Mouse (Mus musculus): ENCODE results near the gene Cep295nl. TPM values are rescaled to one million over a fixed set of nuclear protein-coding genes. Genes with fewer than 3 reads are reported as not detected.

The Cep295nl gene
- polyA plus RNA-seq, 1 experiment from 2014 or later: 0.48 TPM

GRCm38 (mm10) chr11:118369251-118369650 lies 27.0 kb upstream of the Cep295nl start:
- no peaks in the 10 kb centered on the region for H3K27me3 ChIP-seq
- no peak overlapping the region for H3K4me3 ChIP-seq
- no peak overlapping the region for H3K9ac ChIP-seq
- no peak overlapping the region for H3K27ac ChIP-seq
- no peak for ATAC-seq (ENCODE audit: low FRiP score)
- no peaks in the 10 kb centered on the region for H3K36me3 ChIP-seq
- H3K4me2 ChIP-seq (replicated peaks): no peak overlapping the region
- H3K4me1 ChIP-seq: no peaks in the 10 kb centered on the region; the same call in none of the 2 replicates
- no peaks in the 10 kb centered on the region for H3K9me3 ChIP-seq (replicated peaks)
- WGBS: 86% methylated on average over 5 of the region's 5 CpGs

- H3K4me1 ChIP-seq: peaks cover 4% of the 10 kb centered on the region
- no peak overlapping the region for H3K4me3 ChIP-seq
- no peak overlapping the region for H3K4me2 ChIP-seq (replicated peaks)
- H3K27me3 ChIP-seq: no peaks in the 10 kb centered on the region
- ATAC-seq (ENCODE audit: low FRiP score): no peak
- no peaks in the 10 kb centered on the region for H3K36me3 ChIP-seq
- no peak overlapping the region for H3K9ac ChIP-seq
- H3K27ac ChIP-seq: no peak overlapping the region
- WGBS: 59% methylated on average over 3 of the region's 3 CpGs
- no peaks in the 10 kb centered on the region for H3K9me3 ChIP-seq (replicated peaks)
Observed at GRCm38 (mm10) chr11:118368330-118368729, 26.0 kb upstream of the Cep295nl start.

GRCm38 (mm10) chr11:118366559-118366958 lies 24.3 kb upstream of the Cep295nl start:
- Histone ChIP-seq H3K4me2 (replicated peaks) (no peak overlapping the region), H3K27ac (no peak overlapping the region), H3K9me3 (replicated peaks) (no peaks in the 10 kb centered on the region), H3K4me1 (peaks cover 15% of the 10 kb centered on the region), H3K4me3 (no peak overlapping the region), H3K27me3 (no peaks in the 10 kb centered on the region), H3K9ac (no peak overlapping the region), H3K36me3 (no peaks in the 10 kb centered on the region)
- 79% methylated on average over 8 of the region's 8 CpGs for WGBS
- no peak for ATAC-seq (ENCODE audit: low FRiP score)

- Histone ChIP-seq H3K4me3 (no peak overlapping the region), H3K27me3 (no peaks in the 10 kb centered on the region), H3K4me2 (replicated peaks) (no peak overlapping the region), H3K4me1 (peaks cover 15% of the 10 kb centered on the region), H3K9me3 (replicated peaks) (no peaks in the 10 kb centered on the region), H3K27ac (no peak overlapping the region), H3K36me3 (no peaks in the 10 kb centered on the region), H3K9ac (no peak overlapping the region)
- ATAC-seq (ENCODE audit: low FRiP score): no peak
- 68% methylated on average over 3 of the region's 3 CpGs for WGBS
Observed at GRCm38 (mm10) chr11:118366108-118366507, 23.8 kb upstream of the Cep295nl start.

- WGBS: 58% methylated on average over 7 of the region's 7 CpGs
- no peaks in the 10 kb centered on the region for H3K36me3 ChIP-seq
- H3K4me1 ChIP-seq: peaks cover 15% of the 10 kb centered on the region
- H3K9ac ChIP-seq: no peak overlapping the region
- H3K4me2 ChIP-seq (replicated peaks): no peak overlapping the region
- H3K4me3 ChIP-seq: no peak overlapping the region
- H3K27me3 ChIP-seq: no peaks in the 10 kb centered on the region
- 0 out of 2 replicates have a peak overlapping the region, but pooled peaks have one; percentile 40 for H3K27ac ChIP-seq
- no peaks in the 10 kb centered on the region for H3K9me3 ChIP-seq (replicated peaks)
- no peak for ATAC-seq (ENCODE audit: low FRiP score)
Observed at GRCm38 (mm10) chr11:118365171-118365570, 22.9 kb upstream of the Cep295nl start.

- 69% methylated on average over 4 of the region's 4 CpGs for WGBS
Observed at GRCm38 (mm10) chr11:118364021-118364420, 21.7 kb upstream of the Cep295nl start.

GRCm38 (mm10) chr11:118362971-118363518 lies 20.7 kb upstream of the Cep295nl start:
- H3K9ac ChIP-seq: peak overlapping the region; percentile 10; the same call in 1 of the 2 replicates
- 12% methylated on average over 8 of the region's 8 CpGs for WGBS
- H3K4me2 ChIP-seq (replicated peaks): peak overlapping the region; percentile 19; the same call in 1 of the 2 replicates

More at GRCm38 (mm10) chr11:118364021-118364420, 21.7 kb upstream of the Cep295nl start:
- Histone ChIP-seq H3K27ac (peak overlapping the region; percentile 56; the same call in 1 of the 2 replicates), H3K4me3 (no peak overlapping the region), H3K9ac (no peak overlapping the region), H3K4me1 (peaks cover 15% of the 10 kb centered on the region), H3K9me3 (replicated peaks) (no peaks in the 10 kb centered on the region), H3K4me2 (replicated peaks) (no peak overlapping the region), H3K27me3 (no peaks in the 10 kb centered on the region), H3K36me3 (no peaks in the 10 kb centered on the region)
- ATAC-seq (ENCODE audit: low FRiP score): no peak

GRCm38 (mm10) chr11:118362501-118362900 lies 20.2 kb upstream of the Cep295nl start:
- Histone ChIP-seq H3K27me3 (no peaks in the 10 kb centered on the region), H3K9ac (no peak overlapping the region), H3K27ac (peak overlapping the region; percentile 56; the same call in 1 of the 2 replicates), H3K9me3 (replicated peaks) (no peaks in the 10 kb centered on the region), H3K36me3 (no peaks in the 10 kb centered on the region), H3K4me1 (peaks cover 15% of the 10 kb centered on the region), H3K4me2 (replicated peaks) (no peak overlapping the region), H3K4me3 (no peak overlapping the region)
- WGBS: 82% methylated on average over 1 of the region's 1 CpGs
- no peak for ATAC-seq (ENCODE audit: low FRiP score)

More at GRCm38 (mm10) chr11:118362971-118363518, 20.7 kb upstream of the Cep295nl start:
- Histone ChIP-seq H3K36me3 (no peaks in the 10 kb centered on the region), H3K27ac (peak overlapping the region; percentile 56), H3K4me1 (peaks cover 15% of the 10 kb centered on the region), H3K27me3 (no peaks in the 10 kb centered on the region), H3K9me3 (replicated peaks) (no peaks in the 10 kb centered on the region), H3K4me3 (no peak overlapping the region)
- no peak for ATAC-seq (ENCODE audit: low FRiP score)

GRCm38 (mm10) chr11:118360907-118361341 lies 18.6 kb upstream of the Cep295nl start:
- no peaks in the 10 kb centered on the region for H3K27me3 ChIP-seq
- no peak for ATAC-seq (ENCODE audit: low FRiP score)
- 75% methylated on average over 10 of the region's 10 CpGs for WGBS
- no peak overlapping the region for H3K27ac ChIP-seq
- H3K36me3 ChIP-seq: no peaks in the 10 kb centered on the region
- H3K4me1 ChIP-seq: peaks cover 15% of the 10 kb centered on the region
- no peak overlapping the region for H3K4me2 ChIP-seq (replicated peaks)
- no peak overlapping the region for H3K9ac ChIP-seq
- H3K9me3 ChIP-seq (replicated peaks): no peaks in the 10 kb centered on the region
- no peak overlapping the region for H3K4me3 ChIP-seq

- Histone ChIP-seq H3K4me1 (peaks cover 19% of the 10 kb centered on the region), H3K27me3 (no peaks in the 10 kb centered on the region), H3K27ac (no peak overlapping the region), H3K4me2 (replicated peaks) (no peak overlapping the region), H3K36me3 (no peaks in the 10 kb centered on the region), H3K4me3 (no peak overlapping the region), H3K9me3 (replicated peaks) (no peaks in the 10 kb centered on the region), H3K9ac (no peak overlapping the region)
- no peak for ATAC-seq (ENCODE audit: low FRiP score)
- 81% methylated on average over 7 of the region's 7 CpGs for WGBS
Observed at GRCm38 (mm10) chr11:118360491-118360890, 18.2 kb upstream of the Cep295nl start.

- Histone ChIP-seq H3K36me3 (no peaks in the 10 kb centered on the region), H3K4me2 (replicated peaks) (peak within 1 kb of the TSS; percentile 84), H3K9me3 (replicated peaks) (no peaks in the 10 kb centered on the region), H3K27ac (peak within 1 kb of the TSS; percentile 89), H3K4me3 (peak within 1 kb of the TSS; percentile 72), H3K4me1 (peaks cover 20% of the 10 kb centered on the region), H3K9ac (peak within 1 kb of the TSS; percentile 93), H3K27me3 (no peaks in the 10 kb centered on the region)
- 34% methylated on average over 6 of the region's 6 CpGs for WGBS
- ATAC-seq (ENCODE audit: low FRiP score): peak; percentile 44
Observed at GRCm38 (mm10) chr11:118355640-118356039, 13.3 kb upstream of the Cep295nl start, which contains the start of gene Timp2. Gene Timp2 (minus strand): TSS chr11:118355740.

GRCm38 (mm10) chr11:118355205-118355604 lies 12.9 kb upstream of the Cep295nl start:
- Histone ChIP-seq H3K9me3 (replicated peaks) (no peaks in the 10 kb centered on the region), H3K4me2 (replicated peaks) (peak overlapping the region; percentile 84), H3K27me3 (no peaks in the 10 kb centered on the region), H3K27ac (peak overlapping the region; percentile 89), H3K4me3 (peak overlapping the region; percentile 72), H3K4me1 (peaks cover 20% of the 10 kb centered on the region), H3K36me3 (no peaks in the 10 kb centered on the region), H3K9ac (peak overlapping the region; percentile 93)
- under 1% methylated on average over 43 of the region's 43 CpGs for WGBS
- ATAC-seq (ENCODE audit: low FRiP score): peak; percentile 93

Data from hindbrain, embryonic 12.5 days (tissue).